Mouse (Mus musculus) neural tube, embryonic 15.5 days (tissue): ENCODE measurements around the gene Zfp935. TPM values are rescaled to one million over a fixed set of nuclear protein-coding genes. Genes with fewer than 3 reads are reported as not detected.
A peak's percentile ranks its signal among the peaks of the same experiment; 100 is the strongest.
"Not testable (repeated sequence)": the region's sequence is repeated elsewhere in the genome, so short reads cannot be mapped to it uniquely, and the experiment has no call there.

Experiments
- ATAC-seq: fragments of 200-750 bp; cut with Nextera tagmentation; 2 replicates; pipeline ENCODE4 v1.8.0; 2017; ENCODE audit warnings: mild to moderate bottlenecking, moderate TSS enrichment, moderate library complexity; ENCODE audit not compliant: low FRiP score
- H3K27ac ChIP-seq: fragments of 300-500 bp; sonication (generic); replicated peaks from 2 replicates; pipeline ENCODE4 v1.5.1; 2015; ENCODE audit warnings: mild to moderate bottlenecking, inconsistent platforms
- H3K27me3 ChIP-seq: fragments of 300-500 bp; sonication (generic); replicated peaks from 2 replicates; pipeline ENCODE4 v1.6.1; 2015; ENCODE audit warnings: inconsistent platforms
- H3K36me3 ChIP-seq: fragments of 300-500 bp; sonication (generic); 2 replicates; pipeline ENCODE4 v1.6.1; 2015; ENCODE audit warnings: inconsistent platforms
- H3K4me1 ChIP-seq: fragments of 300-500 bp; sonication (generic); 2 replicates; pipeline ENCODE4 v1.6.1; 2015; ENCODE audit warnings: inconsistent platforms
- H3K4me2 ChIP-seq: fragments of 300-500 bp; sonication (generic); 2 replicates; pipeline ENCODE4 v1.6.1; 2015; ENCODE audit warnings: inconsistent platforms, mild to moderate bottlenecking, moderate library complexity
- H3K4me3 ChIP-seq: fragments of 300-500 bp; sonication (generic); replicated peaks from 2 replicates; pipeline ENCODE4 v1.5.1; 2015; ENCODE audit warnings: mild to moderate bottlenecking, inconsistent platforms
- H3K9ac ChIP-seq: fragments of 300-500 bp; sonication (generic); replicated peaks from 2 replicates; pipeline ENCODE4 v1.6.1; 2015; ENCODE audit warnings: mild to moderate bottlenecking, inconsistent platforms
- H3K9me3 ChIP-seq: fragments of 300-500 bp; sonication (generic); replicated peaks from 2 replicates; pipeline ENCODE4 v1.6.1; 2016; ENCODE audit warnings: inconsistent platforms
- WGBS: fragments of 180-500 bp; shearing (Covaris S2); methylation state at CpG from one replicate; pipeline ENCODE4 v1.1.7; 2015; ENCODE audit warnings: mixed read lengths; 5-methylcytosine and 5-hydroxymethylcytosine counted together
- microRNA-seq: library from miRNA; unstranded; fragments of <30 nt; microRNA quantifications from one replicate; pipeline ENCODE4, GENCODE M21; 2017
- polyA plus RNA-seq: library from polyadenylated mRNA; unstranded; fragments of >200 nt; fragmentation: Nextera tagmentation; extraction: Ambion mirVana; gene quantifications from 2 replicates; pipeline ENCODE4 v1.2.1, GENCODE M21; 2015

Zfp935 gene
- polyA plus RNA-seq = not detected in 2 replicates

DNA sequence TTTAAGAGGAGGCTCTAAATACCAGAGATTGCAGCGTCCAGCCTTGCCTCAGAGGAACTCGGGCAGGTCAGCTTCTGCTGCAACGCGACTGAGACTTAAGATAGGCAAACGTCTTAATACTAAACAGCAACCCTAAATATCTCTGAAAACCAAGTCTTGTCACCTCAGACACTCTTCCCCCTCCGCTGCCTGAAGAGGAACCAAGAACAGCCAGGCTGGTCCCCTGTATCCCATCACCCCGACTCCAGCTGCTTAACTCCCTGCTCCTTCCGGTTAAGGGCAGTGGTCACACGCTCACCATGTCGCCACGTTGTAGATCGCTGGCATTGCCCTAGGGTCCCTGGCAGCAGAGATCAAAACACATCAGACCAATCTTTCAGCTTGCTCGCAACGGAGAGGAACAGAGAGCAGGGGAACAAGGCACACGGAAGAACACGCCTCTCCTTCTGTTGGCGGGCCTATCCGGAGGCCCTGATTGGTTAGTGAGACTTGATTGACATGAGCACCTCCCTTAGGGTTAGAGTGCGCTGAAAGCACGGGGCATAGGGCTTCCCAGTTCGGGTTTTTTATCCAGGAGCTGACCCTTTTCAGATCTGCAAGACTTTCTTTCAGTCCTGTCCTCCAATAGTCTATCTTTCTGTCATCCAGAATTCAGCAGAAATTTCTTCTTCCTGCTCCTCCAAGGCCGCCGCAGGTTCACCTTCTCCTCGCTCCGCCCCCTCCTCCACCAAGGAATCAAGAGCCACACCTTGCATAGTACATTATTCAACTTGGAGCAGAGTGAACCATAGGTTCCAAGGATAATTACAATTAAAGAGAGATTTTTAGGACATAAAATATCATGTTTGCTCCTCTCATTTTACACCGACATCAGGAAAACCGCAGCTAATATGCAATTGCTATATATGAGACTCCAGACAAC is at the start of gene Zfp935:
TSS of gene Zfp935 (minus strand) at position 323 of the 922 bp plus-strand sequence.
- Histone ChIP-seq H3K9ac (peak within 1 kb of the TSS; percentile 52), H3K36me3 (peaks cover 13% of the 10 kb centered on the region; the same call in 1 of the 2 replicates), H3K4me3 (peak within 1 kb of the TSS; percentile 47), H3K27ac (0 out of 2 replicates have a peak within 1 kb of the TSS, but pooled peaks have one; percentile 51), H3K9me3 (peaks cover 15% of the 10 kb centered on the region), H3K4me2 (peak within 1 kb of the TSS; percentile 54)
- WGBS = 4% methylated on average over 27 of the region's 27 CpGs
- not testable (repeated sequence) for ATAC-seq, H3K4me1 ChIP-seq, H3K27me3 ChIP-seq

DNA sequence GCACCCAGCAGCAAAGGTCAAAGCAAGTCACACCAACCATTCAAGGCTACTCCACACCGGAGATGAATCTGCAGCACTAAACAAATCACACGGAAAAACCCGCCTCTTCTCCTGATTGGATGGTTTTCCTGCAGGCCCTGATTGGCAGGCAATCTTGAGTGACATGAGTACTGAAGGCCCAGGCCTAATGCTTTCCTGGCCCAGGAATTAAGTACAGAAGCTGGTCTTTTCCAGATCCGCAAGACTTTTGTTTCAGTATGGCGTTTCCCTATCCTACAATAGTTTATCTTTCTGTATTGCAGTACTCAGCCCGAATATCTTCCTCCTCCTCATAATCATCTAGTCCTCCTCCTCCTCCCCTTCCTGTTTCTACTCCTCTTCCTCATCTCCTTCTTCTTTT is 12.8 kb upstream of the Zfp935 start, which contains the start of gene Zfp934:
TSS of gene Zfp934 (minus strand) at position 101 of the 400 bp plus-strand sequence.
- not testable (repeated sequence) for ATAC-seq, H3K9ac ChIP-seq, H3K27ac ChIP-seq, H3K27me3 ChIP-seq, H3K4me3 ChIP-seq, H3K9me3 ChIP-seq, H3K4me1 ChIP-seq, H3K36me3 ChIP-seq, H3K4me2 ChIP-seq
- 97% methylated on average over 4 of the region's 6 CpGs for WGBS

DNA sequence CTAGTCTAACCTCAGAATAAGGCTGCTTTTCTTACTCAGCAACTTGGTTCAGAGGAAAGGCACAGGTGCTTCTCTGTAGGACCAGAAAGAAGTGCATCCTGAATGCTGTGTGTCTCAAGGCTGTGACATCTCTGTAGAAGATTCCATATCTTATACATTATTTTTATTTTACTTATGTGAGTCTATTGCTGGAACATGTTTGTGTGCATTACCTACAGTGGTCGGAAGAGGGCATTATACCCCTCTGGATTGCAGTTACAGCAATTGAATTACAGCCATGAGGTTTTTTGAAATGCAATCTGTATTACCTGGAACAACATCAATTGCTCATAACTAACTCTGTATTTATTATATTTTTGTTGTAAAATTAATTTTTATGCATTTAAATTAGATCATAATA is 3.4 kb upstream of the Zfp935 start:
- H3K9ac ChIP-seq, H3K4me3 ChIP-seq, H3K27me3 ChIP-seq, H3K36me3 ChIP-seq, H3K4me1 ChIP-seq, H3K4me2 ChIP-seq, H3K27ac ChIP-seq, H3K9me3 ChIP-seq, ATAC-seq: not testable (repeated sequence)
- WGBS = 38% methylated on average over 1 of the region's 1 CpGs

DNA sequence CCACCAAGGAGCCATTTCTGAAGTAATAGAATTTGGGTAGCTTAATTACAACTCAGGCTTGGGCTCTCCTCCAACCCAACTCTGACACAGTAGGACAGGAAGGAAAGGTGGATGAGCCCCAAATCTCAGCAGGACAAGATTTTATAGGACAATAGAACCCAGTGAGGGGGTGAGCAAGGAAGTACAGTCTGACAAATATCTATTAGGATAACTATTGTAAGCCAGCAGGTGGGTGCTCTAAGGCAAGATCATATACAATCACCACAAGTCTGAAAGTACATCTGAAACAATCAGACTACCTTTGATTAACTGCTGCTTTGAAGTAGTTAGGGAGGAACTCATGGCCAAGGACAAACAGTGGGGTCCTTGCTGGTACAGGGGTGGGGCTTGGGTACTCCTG is 28.2 kb downstream of the Zfp935 start:
- not testable (repeated sequence) for H3K36me3 ChIP-seq, H3K4me1 ChIP-seq, H3K9me3 ChIP-seq, ATAC-seq, H3K9ac ChIP-seq, H3K4me3 ChIP-seq, H3K4me2 ChIP-seq, H3K27ac ChIP-seq, H3K27me3 ChIP-seq

DNA sequence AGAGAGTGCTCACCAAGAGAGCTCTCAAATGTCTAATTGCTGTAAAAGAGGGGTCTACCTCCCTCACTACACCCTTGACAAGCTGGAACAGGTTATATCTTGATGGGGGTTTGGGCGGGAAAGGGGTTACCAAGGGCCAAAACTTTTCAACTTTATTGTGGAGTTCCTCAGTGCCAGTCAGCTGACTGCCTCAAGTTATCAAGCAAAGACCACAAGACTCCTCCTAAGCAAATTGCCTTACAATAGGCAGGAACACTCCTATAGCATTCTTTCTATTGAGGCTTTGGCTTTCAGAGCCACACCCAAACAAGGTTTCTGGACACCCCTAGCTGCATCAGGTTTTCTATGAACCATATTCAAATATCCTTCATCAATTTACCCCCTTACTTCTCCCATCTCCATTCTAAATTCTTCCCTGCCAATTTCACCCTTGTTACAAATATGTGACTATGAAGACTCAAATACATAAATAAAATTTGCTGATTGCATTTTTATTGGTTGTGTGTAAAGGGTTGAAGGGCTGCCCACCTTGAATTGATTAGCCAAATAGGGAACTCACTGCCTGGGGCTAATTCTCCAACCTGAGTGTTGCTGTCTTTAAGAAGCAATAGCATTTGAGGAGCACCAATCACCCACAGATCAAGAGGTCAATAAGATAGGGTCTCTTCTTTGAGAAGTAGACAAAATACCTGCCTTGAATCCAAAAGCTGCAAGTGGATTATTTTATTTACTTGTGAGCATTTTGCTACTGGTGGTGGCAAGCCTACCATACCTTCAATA is 47.5 kb downstream of the Zfp935 start:
- not testable (repeated sequence) for H3K4me1 ChIP-seq, H3K4me3 ChIP-seq, H3K27me3 ChIP-seq, H3K9ac ChIP-seq, H3K4me2 ChIP-seq, H3K27ac ChIP-seq, H3K9me3 ChIP-seq, ATAC-seq, H3K36me3 ChIP-seq
- WGBS = 91% methylated on average over 1 of the region's 1 CpGs

DNA sequence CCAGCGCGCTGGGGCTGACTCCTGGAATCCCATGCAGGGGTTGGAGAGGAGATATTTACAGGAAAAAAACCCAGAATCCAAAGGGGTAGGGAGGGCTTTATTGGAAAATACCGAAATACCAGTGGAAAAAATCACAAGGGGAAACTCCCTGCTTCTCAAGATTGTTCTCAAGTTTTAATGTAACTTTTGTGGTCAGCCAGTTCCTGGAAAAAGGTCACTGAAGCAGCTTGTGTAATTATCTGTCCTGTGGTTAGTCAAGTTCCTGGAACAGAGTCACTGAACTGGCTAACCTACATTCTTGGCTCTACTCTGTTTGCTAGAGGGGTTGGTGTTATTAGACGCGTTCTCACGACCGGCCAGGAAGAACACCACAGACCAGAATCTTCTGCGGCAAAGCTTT is 85.7 kb downstream of the Zfp935 start:
- 96% methylated on average over 8 of the region's 8 CpGs for WGBS
- H3K4me1 ChIP-seq, H3K4me3 ChIP-seq, H3K9me3 ChIP-seq, H3K36me3 ChIP-seq, H3K27me3 ChIP-seq, H3K9ac ChIP-seq, H3K27ac ChIP-seq, H3K4me2 ChIP-seq, ATAC-seq: not testable (repeated sequence)

DNA sequence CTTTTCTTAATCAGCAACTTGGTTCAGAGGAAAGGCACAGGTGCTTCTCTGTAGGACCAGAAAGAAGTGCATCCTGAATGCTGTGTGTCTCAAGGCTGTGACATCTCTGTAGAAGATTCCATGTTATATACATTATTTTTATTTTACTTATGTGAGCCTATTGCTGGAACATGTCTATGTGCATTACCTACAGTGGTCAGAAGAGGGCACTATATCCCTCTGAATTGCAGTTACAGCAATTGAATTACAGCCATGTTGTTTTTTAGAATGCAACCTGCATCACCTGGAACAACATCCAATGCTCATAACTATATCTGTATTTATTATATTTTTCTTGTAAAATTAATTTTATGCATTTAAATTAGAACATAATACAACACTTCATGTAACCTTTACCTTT is 88.4 kb downstream of the Zfp935 start:
- not testable (repeated sequence) for H3K36me3 ChIP-seq, H3K9me3 ChIP-seq, H3K27me3 ChIP-seq, ATAC-seq, H3K27ac ChIP-seq, H3K9ac ChIP-seq, H3K4me3 ChIP-seq, H3K4me1 ChIP-seq, H3K4me2 ChIP-seq

DNA sequence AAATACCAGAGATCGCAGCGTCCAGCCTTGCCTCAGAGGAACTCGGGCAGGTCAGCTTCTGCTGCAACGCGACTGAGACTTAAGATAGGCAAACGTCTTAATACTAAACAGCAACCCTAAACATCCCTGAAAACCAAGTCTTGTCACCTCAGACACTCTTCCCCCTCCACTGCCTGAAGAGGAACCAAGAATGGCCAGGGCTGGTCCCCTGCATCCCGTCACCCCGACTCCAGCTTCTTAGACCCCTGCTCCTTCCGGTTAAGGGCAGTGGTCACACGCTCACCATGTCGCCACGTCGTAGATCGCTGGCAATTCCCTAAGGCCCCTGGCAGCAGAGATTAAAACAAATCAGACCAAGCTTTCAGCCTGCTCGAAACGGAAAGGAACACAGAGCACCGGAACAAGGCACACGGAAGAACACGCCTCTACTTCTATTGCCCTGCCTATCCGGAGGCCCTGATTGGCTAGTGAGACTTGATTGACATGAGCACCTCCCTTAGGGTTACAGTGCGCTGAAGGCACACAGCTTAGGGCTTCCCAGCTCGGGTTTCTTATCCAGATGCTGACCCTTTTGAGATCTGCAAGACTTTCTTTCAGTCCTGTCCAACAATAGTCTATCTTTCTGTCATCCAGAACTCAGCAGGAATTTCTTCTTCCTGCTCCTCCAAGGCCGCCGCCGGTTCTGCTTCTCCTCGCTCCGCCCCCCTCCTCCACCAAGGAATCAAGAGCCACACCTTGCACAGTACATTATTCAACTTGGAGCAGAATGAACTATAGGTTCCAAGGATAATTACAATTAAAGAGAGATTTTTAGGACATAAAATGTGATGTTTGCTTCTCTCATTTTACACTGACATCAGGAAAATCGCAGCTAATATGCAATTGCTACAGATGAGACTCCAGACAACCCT is 91.6 kb downstream of the Zfp935 start, which contains the start of gene Gm49359:
TSS of gene Gm49359 (minus strand) at position 409 of the 911 bp plus-strand sequence.
- H3K9ac ChIP-seq = peak within 1 kb of the TSS; percentile 74
- not testable (repeated sequence) for H3K27me3 ChIP-seq, H3K4me1 ChIP-seq
- ATAC-seq = peak; percentile 100
- peak within 1 kb of the TSS; percentile 85 for H3K27ac ChIP-seq
- peaks cover 14% of the 10 kb centered on the region for H3K36me3 ChIP-seq
- H3K9me3 ChIP-seq = peaks cover 14% of the 10 kb centered on the region
- WGBS = 3% methylated on average over 28 of the region's 28 CpGs
- H3K4me3 ChIP-seq = peak within 1 kb of the TSS; percentile 62
- peak within 1 kb of the TSS; percentile 52 for H3K4me2 ChIP-seq

Small RNA genes lying within 50 kb of the gene (microRNA-seq; reads per million reads assigned to microRNA genes)
- gene Gm22256 = not detected

Other genes with a start within 250 kb of the Zfp935 start
- 3.1 and 5.1 TPM in 2 replicates for gene Gm3604, start 175.3 kb downstream of the Zfp935 start, polyA plus RNA-seq
- gene Gm49359, start 91.7 kb downstream of the Zfp935 start, polyA plus RNA-seq = 15.8 and 16.7 TPM in 2 replicates
- gene Zfp934, start 12.7 kb upstream of the Zfp935 start, polyA plus RNA-seq = 11.4 and 14.2 TPM in 2 replicates
- gene 6720489N17Rik, start 65.7 kb upstream of the Zfp935 start, polyA plus RNA-seq = 6.7 and 8.6 TPM in 2 replicates
- 35.0 and 35.1 TPM in 2 replicates for gene Platr25, start 202.2 kb upstream of the Zfp935 start, polyA plus RNA-seq
- 10.3 and 10.5 TPM in 2 replicates for gene Gm5141, start 227.3 kb upstream of the Zfp935 start, polyA plus RNA-seq